Mouse (Mus musculus) stomach, embryonic 15.5 days (tissue): ENCODE measurements at regions not wholly inside any gene's neighbourhood (a gene's known extent, or its start where the extent isn't known, plus 50 kb on each side); places are given as distances from the start of the nearest gene placed in this dataset.

Source experiments
- ATAC-seq: fragments of 200-750 bp; cut with Nextera tagmentation; 2 replicates; pipeline ENCODE4 v1.8.0; 2017; ENCODE audit warnings: low read depth, moderate number of reproducible peaks, moderate TSS enrichment; ENCODE audit not compliant: insufficient read depth, low FRiP score
- H3K27ac ChIP-seq: fragments of 300-500 bp; sonication (generic); 2 replicates; pipeline ENCODE4 v1.5.1; 2015; ENCODE audit warnings: mild to moderate bottlenecking, inconsistent platforms
- H3K27me3 ChIP-seq: fragments of 300-500 bp; sonication (generic); replicated peaks from 2 replicates; pipeline ENCODE4 v1.6.1; 2015; ENCODE audit warnings: inconsistent platforms
- H3K36me3 ChIP-seq: fragments of 300-500 bp; sonication (generic); 2 replicates; pipeline ENCODE4 v1.6.1; 2015; ENCODE audit warnings: inconsistent platforms
- H3K4me1 ChIP-seq: fragments of 300-500 bp; sonication (generic); 2 replicates; pipeline ENCODE4 v1.6.1; 2015; ENCODE audit warnings: inconsistent platforms
- H3K4me2 ChIP-seq: fragments of 300-500 bp; sonication (generic); 2 replicates; pipeline ENCODE4 v1.6.1; 2015; ENCODE audit warnings: mild to moderate bottlenecking, inconsistent platforms
- H3K4me3 ChIP-seq: fragments of 300-500 bp; sonication (generic); replicated peaks from 2 replicates; pipeline ENCODE4 v1.5.1; 2015; ENCODE audit warnings: inconsistent platforms
- H3K9ac ChIP-seq: fragments of 300-500 bp; sonication (generic); 2 replicates; pipeline ENCODE4 v1.6.1; 2015; ENCODE audit warnings: inconsistent platforms
- H3K9me3 ChIP-seq: fragments of 300-500 bp; sonication (generic); 2 replicates; pipeline ENCODE4 v1.6.1; 2016; ENCODE audit warnings: inconsistent platforms
- WGBS: fragments of 180-500 bp; shearing (Covaris S2); methylation state at CpG from one replicate; pipeline ENCODE4 v1.1.7; 2015; 5-methylcytosine and 5-hydroxymethylcytosine counted together

DNA sequence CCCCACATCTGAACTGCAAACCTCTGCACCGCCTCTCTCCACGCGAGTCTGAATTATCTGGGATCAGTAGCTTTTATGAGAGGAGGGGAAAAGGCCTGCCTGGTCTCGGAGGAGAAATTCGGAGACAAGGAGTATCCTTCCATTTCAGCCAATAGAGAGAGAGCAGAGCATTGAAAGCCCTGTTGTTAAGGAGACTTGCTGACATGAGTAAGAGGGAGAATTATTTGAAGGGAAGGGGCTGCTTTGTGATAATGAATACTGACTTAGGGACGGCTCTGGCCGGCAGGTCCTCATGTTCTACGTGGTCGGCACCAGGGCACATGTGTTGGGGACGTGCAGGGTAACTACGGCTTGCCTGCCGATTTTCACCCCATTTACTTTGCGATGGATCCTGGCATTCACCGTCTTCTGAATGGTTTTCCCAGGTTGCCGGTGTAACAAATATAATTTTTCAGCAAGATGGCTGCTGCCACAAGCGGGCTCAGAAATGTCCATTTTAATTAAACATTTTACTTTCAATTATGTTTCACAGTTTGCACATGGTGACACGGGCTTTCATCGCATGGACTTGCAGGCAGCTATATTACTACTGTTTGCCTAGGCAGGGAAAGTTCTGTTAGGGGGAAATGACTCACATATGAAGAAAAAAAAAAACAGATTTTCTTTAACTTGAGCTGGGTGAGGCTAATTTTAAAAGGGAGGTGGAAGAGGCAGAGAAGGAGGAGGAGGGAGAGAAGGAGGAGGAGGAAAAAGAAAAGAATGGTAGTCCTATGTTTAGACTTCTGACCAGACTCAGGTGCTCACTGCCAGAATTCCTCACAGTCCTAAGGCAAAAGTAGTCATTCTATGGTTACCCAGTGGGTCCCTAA is 744.3 kb upstream of the Arrdc4 start:
- 67% methylated on average over 18 of the region's 18 CpGs for WGBS
- H3K4me2 ChIP-seq, result no peak overlapping the region
- no peak overlapping the region for H3K9ac ChIP-seq
- H3K27me3 ChIP-seq, result no peaks in the 10 kb centered on the region
- H3K36me3 ChIP-seq, result no peaks in the 10 kb centered on the region
- H3K4me3 ChIP-seq, result no peak overlapping the region
- H3K9me3 ChIP-seq, result no peaks in the 10 kb centered on the region
- no peaks in the 10 kb centered on the region for H3K4me1 ChIP-seq
- H3K27ac ChIP-seq, result no peak overlapping the region
- ATAC-seq, result no peak

DNA sequence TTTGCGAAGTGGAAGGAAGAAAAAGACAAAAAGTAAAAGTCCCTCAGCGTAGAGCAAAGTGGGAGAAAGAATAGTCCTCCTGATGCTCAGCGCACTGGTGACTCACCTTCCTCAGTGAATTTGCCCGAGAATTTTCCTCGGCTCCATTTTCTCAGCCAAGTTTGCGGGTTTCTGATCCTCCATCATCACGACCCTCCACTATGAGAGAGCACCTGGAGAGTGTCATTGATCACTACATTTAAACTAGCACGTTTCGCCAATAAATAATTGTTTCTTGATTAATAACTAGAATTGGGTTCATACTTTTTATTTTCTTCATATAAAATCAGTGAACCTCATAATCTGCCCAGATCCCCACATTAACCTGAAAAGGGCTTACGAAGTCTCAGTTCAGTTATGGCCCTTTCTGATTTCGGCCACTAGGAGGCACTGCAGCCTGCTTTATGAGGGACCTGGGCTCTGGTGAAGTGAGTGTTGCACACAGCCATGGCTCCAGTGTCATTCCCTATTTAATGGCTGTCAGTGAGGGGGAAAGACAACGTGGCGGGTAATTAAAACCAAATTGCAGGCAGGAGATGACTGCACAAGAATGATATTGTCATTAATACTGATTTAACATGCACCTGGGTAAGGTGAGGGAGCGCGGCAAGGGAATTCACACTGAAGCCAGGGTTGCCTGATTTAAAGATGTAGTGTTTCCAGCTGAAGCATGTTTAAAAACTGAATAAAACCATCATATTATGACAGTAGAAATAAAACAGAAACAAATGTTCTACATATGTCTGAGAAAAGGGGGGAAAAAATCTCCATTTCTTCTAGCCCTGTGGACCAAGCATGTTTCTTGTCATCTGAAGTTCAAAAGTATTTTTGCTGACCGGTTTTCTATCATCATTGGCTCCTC is 741.8 kb upstream of the Arrdc4 start:
- ATAC-seq, result peak; percentile 83; the same call in 1 of the 2 replicates
- 22% methylated on average over 16 of the region's 16 CpGs for WGBS

GRCm38 (mm10) chr7:69488630-69489029 is 739.6 kb upstream of the Arrdc4 start:
- no peaks in the 10 kb centered on the region for H3K36me3 ChIP-seq
- H3K9ac ChIP-seq, result no peak overlapping the region
- no peak overlapping the region for H3K27ac ChIP-seq
- 65% methylated on average over 6 of the region's 6 CpGs for WGBS
- H3K9me3 ChIP-seq, result no peaks in the 10 kb centered on the region
- H3K27me3 ChIP-seq, result no peaks in the 10 kb centered on the region
- H3K4me1 ChIP-seq, result no peaks in the 10 kb centered on the region
- H3K4me2 ChIP-seq, result no peak overlapping the region
- no peak overlapping the region for H3K4me3 ChIP-seq
- no peak for ATAC-seq

More for the DNA sequence above, 741.8 kb upstream of the Arrdc4 start:
- Histone ChIP-seq H3K36me3 (no peaks in the 10 kb centered on the region), H3K4me2 (peak overlapping the region; percentile 35), H3K9me3 (no peaks in the 10 kb centered on the region), H3K9ac (no peak overlapping the region), H3K27me3 (no peaks in the 10 kb centered on the region), H3K4me3 (no peak overlapping the region), H3K27ac (no peak overlapping the region), H3K4me1 (no peaks in the 10 kb centered on the region)

DNA sequence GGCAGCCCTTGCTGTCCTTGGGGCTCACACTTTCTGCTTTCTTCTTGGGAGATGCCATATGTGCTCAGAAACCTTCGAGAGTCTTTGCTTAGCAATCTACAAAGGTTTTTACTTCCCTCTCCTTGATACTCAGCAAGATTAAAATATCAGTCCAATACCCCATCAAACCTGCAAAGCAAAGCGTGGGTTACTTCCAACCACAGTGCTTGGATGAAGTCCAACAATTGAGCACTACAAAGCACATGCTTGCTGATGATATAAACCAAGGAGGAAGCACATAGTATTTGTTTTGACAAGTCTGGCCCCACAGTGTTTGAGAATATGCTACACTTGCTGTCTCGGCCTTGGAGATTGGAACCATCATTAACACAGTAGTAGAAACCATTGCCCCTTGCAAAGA is 738.1 kb upstream of the Arrdc4 start:
- Histone ChIP-seq H3K36me3 (no peaks in the 10 kb centered on the region), H3K27me3 (no peaks in the 10 kb centered on the region), H3K4me2 (no peak overlapping the region), H3K4me3 (no peak overlapping the region), H3K9me3 (no peaks in the 10 kb centered on the region), H3K27ac (no peak overlapping the region), H3K9ac (no peak overlapping the region), H3K4me1 (no peaks in the 10 kb centered on the region)
- 31% methylated on average over 3 of the region's 3 CpGs for WGBS
- ATAC-seq, result no peak

DNA sequence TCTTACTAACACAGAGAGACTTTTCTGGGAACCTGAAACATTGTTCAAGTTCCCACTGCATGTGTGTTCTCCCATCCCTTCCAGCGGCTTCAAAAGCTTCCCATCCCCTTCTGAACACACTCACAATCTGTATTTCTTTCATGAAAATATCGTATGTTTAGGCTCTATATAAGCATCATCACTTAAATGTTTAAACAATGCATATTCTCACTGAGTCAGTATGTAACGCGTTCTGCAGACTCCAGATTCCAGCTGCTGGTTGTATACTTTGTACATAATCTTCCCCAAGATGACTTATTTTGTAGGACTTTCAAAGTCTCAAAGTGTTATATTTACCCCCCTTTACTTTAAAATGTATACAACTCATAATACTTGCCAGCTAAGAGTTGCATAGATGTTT is 735.5 kb upstream of the Arrdc4 start:
- H3K36me3 ChIP-seq, result no peaks in the 10 kb centered on the region
- ATAC-seq, result no peak
- peak overlapping the region; percentile 11; the same call in 1 of the 2 replicates for H3K27ac ChIP-seq
- H3K9me3 ChIP-seq, result no peaks in the 10 kb centered on the region
- no peak overlapping the region for H3K4me2 ChIP-seq
- H3K27me3 ChIP-seq, result no peaks in the 10 kb centered on the region
- no peaks in the 10 kb centered on the region for H3K4me1 ChIP-seq
- H3K9ac ChIP-seq, result no peak overlapping the region
- H3K4me3 ChIP-seq, result no peak overlapping the region
- WGBS, result 56% methylated on average over 4 of the region's 4 CpGs
